ENCODE assay signal across 7 mouse cellular contexts in genomic region chr12:23189110-23189509, GRCm38 (mm10).
DNase-seq lines count a peak whose midpoint lies in the region; ATAC-seq and TF ChIP-seq lines count a peak whose summit lies in the region.
"Not testable (repeated sequence)": the region's sequence is repeated elsewhere in the genome, so short reads cannot be mapped to it uniquely, and the experiment has no call there.

No protein-coding gene starts in this region.

- ATAC-seq in heart, embryonic 12.5 days (ENCODE audit: insufficient number of reproducible peaks, low FRiP score); lung, postnatal 0 days: not testable (repeated sequence)
- peak; percentile 60; the same call in 1 of the 2 replicates for ATAC-seq in hindbrain, embryonic 16.5 days
- peak; percentile 35; the same call in 1 of the 2 replicates for ATAC-seq in neural tube, embryonic 15.5 days (ENCODE audit: low FRiP score)

- H3K9me3 ChIP-seq in heart, embryonic 12.5 days (replicated peaks); hindbrain, embryonic 16.5 days (ENCODE audit: control insufficient read depth, low read length); limb, embryonic 10.5 days (replicated peaks); lung, postnatal 0 days (ENCODE audit: low read length); neural tube, embryonic 15.5 days (replicated peaks): not testable (repeated sequence)

- not testable (repeated sequence) for H3K27me3 ChIP-seq in heart, embryonic 12.5 days (replicated peaks); hindbrain, embryonic 16.5 days (replicated peaks; ENCODE audit: control insufficient read depth, insufficient read depth, low read length); limb, embryonic 10.5 days (ENCODE audit: low read depth, poor library complexity, severe bottlenecking); lung, postnatal 0 days (replicated peaks; ENCODE audit: insufficient read depth, low read length); neural tube, embryonic 15.5 days (replicated peaks)

- peak overlapping the region; percentile 74 for H3K9ac ChIP-seq in heart, embryonic 12.5 days
- H3K9ac ChIP-seq in hindbrain, embryonic 16.5 days (ENCODE audit: low read depth, low read length) = peak overlapping the region; percentile 50
- not testable (repeated sequence) for H3K9ac ChIP-seq in lung, postnatal 0 days (replicated peaks; ENCODE audit: low read depth)
- peak overlapping the region; percentile 40 for H3K9ac ChIP-seq in neural tube, embryonic 15.5 days (replicated peaks)

- not testable (repeated sequence) for H3K36me3 ChIP-seq in heart, embryonic 12.5 days; hindbrain, embryonic 16.5 days (ENCODE audit: control insufficient read depth, insufficient read depth, low read length); limb, embryonic 10.5 days; lung, postnatal 0 days (ENCODE audit: insufficient read depth, low read length); neural tube, embryonic 15.5 days

- not testable (repeated sequence) for TF ChIP-seq EP300 in lung, postnatal 0 days (IDR thresholded peaks at IDR 0.05)

- TF ChIP-seq CTCF in embryonic fibroblast, embryonic 13.5 days (IDR thresholded peaks at IDR 0.05; ENCODE audit: borderline replicate concordance, insufficient read depth, low read length); lung, postnatal 0 days (IDR thresholded peaks at IDR 0.05): not testable (repeated sequence)

- DNase-seq in adrenal gland, adult 2 months = peak; percentile 13
- DNase-seq in limb, embryonic 10.5 days (ENCODE audit: low spot score) = peak; percentile 34
- DNase-seq in lung, postnatal 0 days (ENCODE audit: low spot score) = not testable (repeated sequence)

- H3K4me3 ChIP-seq in embryonic fibroblast, embryonic 13.5 days (ENCODE audit: insufficient read depth, low read length) = peak overlapping the region; percentile 48
- H3K4me3 ChIP-seq in heart, embryonic 12.5 days = peak overlapping the region; percentile 65
- H3K4me3 ChIP-seq in hindbrain, embryonic 16.5 days (ENCODE audit: low read length) = peak overlapping the region; percentile 43
- H3K4me3 ChIP-seq in limb, embryonic 10.5 days = peak overlapping the region; percentile 59
- peak overlapping the region; percentile 29 for H3K4me3 ChIP-seq in lung, postnatal 0 days (ENCODE audit: low read depth, low read length)
- H3K4me3 ChIP-seq in neural tube, embryonic 15.5 days (replicated peaks) = peak overlapping the region; percentile 44

- 1% methylated on average over 48 of the region's 50 CpGs for WGBS in heart, embryonic 12.5 days
- 3% methylated on average over 36 of the region's 50 CpGs for WGBS in hindbrain, embryonic 16.5 days
- WGBS in limb, embryonic 10.5 days = 1% methylated on average over 50 of the region's 50 CpGs
- 2% methylated on average over 36 of the region's 50 CpGs for WGBS in lung, postnatal 0 days
- 2% methylated on average over 46 of the region's 50 CpGs for WGBS in neural tube, embryonic 15.5 days

- H3K4me2 ChIP-seq in heart, embryonic 12.5 days = peak overlapping the region; percentile 67
- H3K4me2 ChIP-seq in hindbrain, embryonic 16.5 days (ENCODE audit: low read length) = peak overlapping the region; percentile 49
- peak overlapping the region; percentile 48 for H3K4me2 ChIP-seq in lung, postnatal 0 days (replicated peaks; ENCODE audit: low read depth, low read length)
- peak overlapping the region; percentile 51 for H3K4me2 ChIP-seq in neural tube, embryonic 15.5 days

- not testable (repeated sequence) for H3K27ac ChIP-seq in embryonic fibroblast, embryonic 13.5 days (ENCODE audit: insufficient read depth, low read length); heart, embryonic 12.5 days (ENCODE audit: poor library complexity, severe bottlenecking); hindbrain, embryonic 16.5 days (ENCODE audit: low read depth, low read length); lung, postnatal 0 days (ENCODE audit: low read length); neural tube, embryonic 15.5 days (replicated peaks)
- H3K27ac ChIP-seq in limb, embryonic 10.5 days = peak overlapping the region; percentile 86

- not testable (repeated sequence) for TF ChIP-seq POLR2A in embryonic fibroblast, embryonic 13.5 days (IDR thresholded peaks at IDR 0.05; ENCODE audit: low read depth, low read length)

- not testable (repeated sequence) for H3K4me1 ChIP-seq in embryonic fibroblast, embryonic 13.5 days (ENCODE audit: control insufficient read depth, insufficient read depth, low read length); heart, embryonic 12.5 days (replicated peaks); hindbrain, embryonic 16.5 days (ENCODE audit: control insufficient read depth, insufficient read depth, low read depth, low read length); limb, embryonic 10.5 days; lung, postnatal 0 days (ENCODE audit: insufficient read depth, low read depth, low read length); neural tube, embryonic 15.5 days
